Mouse (Mus musculus): ENCODE results near the gene Fgfr2.

DNA sequence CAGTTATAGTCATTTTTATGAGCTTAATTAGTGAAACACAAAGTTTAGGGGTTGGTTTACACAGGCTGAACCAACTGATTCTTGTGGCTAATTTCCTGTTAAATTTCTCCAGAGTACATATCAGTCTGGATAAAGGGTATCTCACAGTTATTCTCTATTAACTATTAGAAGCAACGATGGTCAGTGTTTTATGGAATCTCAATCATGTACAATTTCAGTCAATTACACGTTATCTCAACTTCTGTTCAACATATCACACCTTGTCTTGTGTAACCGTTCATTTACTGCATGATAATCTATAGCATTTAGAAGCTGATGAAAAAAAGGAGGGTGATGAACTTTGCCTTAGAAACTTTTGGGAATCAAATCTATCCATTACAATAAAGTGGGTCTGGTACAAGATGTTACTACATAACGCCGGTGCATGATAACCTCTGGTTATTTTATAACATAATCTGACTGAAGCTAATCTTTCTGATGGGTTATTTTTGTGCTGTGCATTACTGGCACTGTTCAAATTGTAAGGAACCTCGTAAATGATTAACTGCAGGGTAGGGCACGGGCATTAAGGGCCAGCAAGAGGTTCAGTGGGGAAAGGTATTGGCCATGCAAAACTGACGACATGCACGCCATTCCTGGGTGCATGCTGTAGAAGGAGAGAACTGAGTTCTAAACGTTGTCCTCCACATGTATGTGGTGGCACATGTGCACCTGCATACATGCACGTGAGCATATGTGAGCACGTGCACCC, 2121.0 kb downstream of the Fgfr2 start:
- TF ChIP-seq POLR2A (IDR thresholded peaks at IDR 0.05; ENCODE audit: low read depth, low read length) = no peak
- no peak for TF ChIP-seq CTCF (IDR thresholded peaks at IDR 0.05; ENCODE audit: borderline replicate concordance, insufficient read depth, low read length)
